Mouse (Mus musculus) testis, postnatal 14 days (tissue): ENCODE measurements around the gene Utf1.

ENCODE experiments used
- DNase-seq: peaks from one replicate; pipeline ENCODE4 v3.0.0; 2021; ENCODE audit warnings: low spot score

The Utf1 gene

GRCm38 (mm10) chr7:139940476-139941209, 2.9 kb upstream of the Utf1 start:
- DNase-seq = no peak

- peak; percentile 26 for DNase-seq
Observed at GRCm38 (mm10) chr7:139944291-139945240, 977 bp downstream of the Utf1 start.

- DNase-seq = no peak
Observed at GRCm38 (mm10) chr7:139945516-139945915, 1.9 kb downstream of the Utf1 start.

- DNase-seq = no peak
Observed at GRCm38 (mm10) chr7:139946032-139946431, 2.4 kb downstream of the Utf1 start.

GRCm38 (mm10) chr7:139949893-139950282, 6.3 kb downstream of the Utf1 start:
- DNase-seq = peak; percentile 48

- DNase-seq = no peak
Observed at GRCm38 (mm10) chr7:139950283-139950971, 6.8 kb downstream of the Utf1 start.

GRCm38 (mm10) chr7:139951079-139951478, 7.5 kb downstream of the Utf1 start:
- DNase-seq = no peak

- no peak for DNase-seq
Observed at GRCm38 (mm10) chr7:139951991-139952633, 8.5 kb downstream of the Utf1 start.

GRCm38 (mm10) chr7:139955505-139955904, 11.9 kb downstream of the Utf1 start:
- DNase-seq = no peak

GRCm38 (mm10) chr7:139956658-139957057, 13.1 kb downstream of the Utf1 start:
- no peak for DNase-seq

GRCm38 (mm10) chr7:139957437-139957836, 13.8 kb downstream of the Utf1 start:
- no peak for DNase-seq

GRCm38 (mm10) chr7:139957958-139958357, 14.4 kb downstream of the Utf1 start:
- peak; percentile 86 for DNase-seq

- peak; percentile 85 for DNase-seq
Observed at GRCm38 (mm10) chr7:139961141-139961540, 17.6 kb downstream of the Utf1 start.

- peak; percentile 75 for DNase-seq
Observed at GRCm38 (mm10) chr7:139963814-139964213, 20.2 kb downstream of the Utf1 start.

GRCm38 (mm10) chr7:139967175-139967574, 23.6 kb downstream of the Utf1 start:
- no peak for DNase-seq

- no peak for DNase-seq
Observed at GRCm38 (mm10) chr7:139968428-139968827, 24.8 kb downstream of the Utf1 start.

GRCm38 (mm10) chr7:139969348-139970130, 25.9 kb downstream of the Utf1 start:
- DNase-seq = peak; percentile 69

GRCm38 (mm10) chr7:139970216-139970919, 26.8 kb downstream of the Utf1 start:
- DNase-seq = no peak

- DNase-seq = no peak
Observed at GRCm38 (mm10) chr7:139970979-139971378, 27.4 kb downstream of the Utf1 start.

- no peak for DNase-seq
Observed at GRCm38 (mm10) chr7:139971436-139971835, 27.8 kb downstream of the Utf1 start.
